Mouse (Mus musculus) heart, embryonic 11.5 days (tissue): ENCODE data around the gene Emilin2. TPM values are rescaled to one million over a fixed set of nuclear protein-coding genes. Genes with fewer than 3 reads are reported as not detected.

Source experiments
- ATAC-seq: fragments of 200-750 bp; cut with Nextera tagmentation; replicated peaks from 2 replicates; pipeline ENCODE4 v1.8.0; 2017; ENCODE audit warnings: moderate library complexity; ENCODE audit not compliant: insufficient number of reproducible peaks, low FRiP score, low TSS enrichment
- H3K27ac ChIP-seq: fragments of 300-500 bp; sonication (generic); 2 replicates; pipeline ENCODE4 v1.5.1; 2014; ENCODE audit warnings: mild to moderate bottlenecking, low read depth, low read length
- H3K27me3 ChIP-seq: fragments of 300-500 bp; sonication (generic); 2 replicates; pipeline ENCODE4 v1.6.1; 2014; ENCODE audit warnings: mild to moderate bottlenecking, low read length, mixed read lengths; ENCODE audit not compliant: control insufficient read depth, insufficient read depth
- H3K36me3 ChIP-seq: fragments of 300-500 bp; sonication (generic); 2 replicates; pipeline ENCODE4 v1.6.1; 2014; ENCODE audit warnings: mild to moderate bottlenecking, low read length, moderate library complexity, mixed read lengths; ENCODE audit not compliant: control insufficient read depth, insufficient read depth
- H3K4me1 ChIP-seq: fragments of 300-500 bp; sonication (generic); 2 replicates; pipeline ENCODE4 v1.6.1; 2014; ENCODE audit warnings: low read length; ENCODE audit not compliant: control insufficient read depth, insufficient read depth
- H3K4me2 ChIP-seq: fragments of 300-500 bp; sonication (generic); 2 replicates; pipeline ENCODE4 v1.6.1; 2014; ENCODE audit warnings: mild to moderate bottlenecking, moderate library complexity
- H3K4me3 ChIP-seq: fragments of 300-500 bp; sonication (generic); 2 replicates; pipeline ENCODE4 v1.5.1; 2014; ENCODE audit warnings: low read depth, low read length
- H3K9ac ChIP-seq: fragments of 300-500 bp; sonication (generic); 2 replicates; pipeline ENCODE4 v1.6.1; 2014; ENCODE audit warnings: mild to moderate bottlenecking, low read depth, low read length, moderate library complexity
- H3K9me3 ChIP-seq: fragments of 300-500 bp; sonication (generic); replicated peaks from 2 replicates; pipeline ENCODE4 v1.6.1; 2016; ENCODE audit warnings: low read length; ENCODE audit not compliant: control insufficient read depth
- WGBS: fragments of 180-500 bp; shearing (Covaris S2); extraction: QIAGEN DNeasy Blood & Tissue Kit; methylation state at CpG from one replicate; pipeline ENCODE4 v1.1.7; 2014; ENCODE audit not compliant: insufficient replicate concordance; 5-methylcytosine and 5-hydroxymethylcytosine counted together
- polyA plus RNA-seq: library from polyadenylated mRNA; unstranded; fragments of >200 nt; fragmentation: Nextera tagmentation; extraction: Ambion mirVana; gene quantifications from 2 replicates; pipeline ENCODE4 v1.2.1, GENCODE M21; 2014

The Emilin2 gene
- polyA plus RNA-seq, 1 experiment from 2014 or later = 59.1 TPM

GRCm38 (mm10) chr17:71245133-71245532 lies 66.6 kb downstream of the Emilin2 start:
- no peak overlapping the region for H3K4me3 ChIP-seq
- H3K9ac ChIP-seq = no peak overlapping the region
- no peak for ATAC-seq
- no peak overlapping the region for H3K4me2 ChIP-seq
- H3K4me1 ChIP-seq = peaks cover 18% of the 10 kb centered on the region
- H3K27me3 ChIP-seq = no peaks in the 10 kb centered on the region
- H3K9me3 ChIP-seq = no peaks in the 10 kb centered on the region
- no peak overlapping the region for H3K27ac ChIP-seq
- H3K36me3 ChIP-seq = peaks cover 34% of the 10 kb centered on the region
- WGBS = 97% methylated on average over 15 of the region's 15 CpGs

DNA sequence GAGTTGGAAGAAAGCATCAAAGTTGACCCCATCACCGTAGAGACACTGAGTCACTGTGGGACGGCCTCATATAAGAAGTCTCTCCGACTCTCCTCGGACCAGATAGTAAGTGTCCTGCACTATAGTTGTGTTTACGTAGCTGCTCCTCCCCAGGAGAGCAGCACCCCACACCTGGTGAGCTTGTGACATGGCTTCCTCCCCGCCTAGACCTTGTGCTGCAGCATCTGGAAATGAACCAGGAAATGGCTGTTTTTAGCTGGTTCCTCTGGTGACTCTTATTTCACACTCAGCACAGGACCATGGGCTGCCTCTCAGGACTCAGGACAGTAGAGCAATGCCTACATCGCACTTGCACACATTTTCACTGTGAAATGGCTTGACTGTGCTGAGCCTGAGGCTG lies 69.1 kb downstream of the Emilin2 start:
- WGBS = 94% methylated on average over 7 of the region's 7 CpGs
- Histone ChIP-seq H3K9ac (no peak overlapping the region), H3K4me1 (peaks cover 4% of the 10 kb centered on the region; the same call in 1 of the 2 replicates), H3K27me3 (no peaks in the 10 kb centered on the region), H3K4me2 (no peak overlapping the region), H3K9me3 (no peaks in the 10 kb centered on the region), H3K4me3 (no peak overlapping the region), H3K27ac (no peak overlapping the region), H3K36me3 (peaks cover 31% of the 10 kb centered on the region)
- ATAC-seq = no peak

DNA sequence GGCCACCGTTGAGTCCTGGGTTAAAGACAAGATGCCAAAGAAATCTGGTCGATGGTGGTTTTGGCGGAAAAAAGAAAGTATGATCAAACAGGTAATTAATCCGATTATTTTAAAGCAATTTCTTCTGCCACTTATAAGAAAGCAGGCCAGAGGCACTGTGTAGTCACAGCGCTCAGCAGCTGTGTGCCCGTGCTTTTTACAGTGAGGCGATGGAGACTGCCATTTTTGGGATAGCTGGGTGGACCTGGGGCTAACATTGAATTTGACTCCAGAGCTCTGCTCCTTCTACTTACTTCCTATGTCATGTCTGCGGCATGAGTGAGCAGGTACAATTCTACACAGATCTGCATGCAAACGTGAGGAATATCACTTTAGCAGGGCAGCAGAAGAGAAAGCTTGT lies 71.0 kb downstream of the Emilin2 start:
- H3K36me3 ChIP-seq = peaks cover 27% of the 10 kb centered on the region
- no peak overlapping the region for H3K4me2 ChIP-seq
- no peak for ATAC-seq
- H3K27me3 ChIP-seq = no peaks in the 10 kb centered on the region
- no peaks in the 10 kb centered on the region for H3K9me3 ChIP-seq
- no peak overlapping the region for H3K9ac ChIP-seq
- H3K4me3 ChIP-seq = no peak overlapping the region
- H3K27ac ChIP-seq = no peak overlapping the region
- 88% methylated on average over 9 of the region's 9 CpGs for WGBS
- no peaks in the 10 kb centered on the region for H3K4me1 ChIP-seq

GRCm38 (mm10) chr17:71238494-71238893 lies 73.3 kb downstream of the Emilin2 start:
- Histone ChIP-seq H3K36me3 (peaks cover 21% of the 10 kb centered on the region), H3K27ac (peak overlapping the region; percentile 6; the same call in 1 of the 2 replicates), H3K9me3 (no peaks in the 10 kb centered on the region), H3K4me2 (no peak overlapping the region), H3K27me3 (no peaks in the 10 kb centered on the region), H3K9ac (no peak overlapping the region), H3K4me3 (no peak overlapping the region), H3K4me1 (peaks cover 4% of the 10 kb centered on the region)
- ATAC-seq = no peak
- 85% methylated on average over 7 of the region's 7 CpGs for WGBS

GRCm38 (mm10) chr17:71235229-71235958 lies 76.4 kb downstream of the Emilin2 start:
- 80% methylated on average over 12 of the region's 12 CpGs for WGBS
- Histone ChIP-seq H3K4me3 (no peak overlapping the region), H3K4me2 (no peak overlapping the region), H3K27ac (peak overlapping the region; percentile 89), H3K9ac (no peak overlapping the region), H3K27me3 (no peaks in the 10 kb centered on the region), H3K4me1 (peaks cover 8% of the 10 kb centered on the region), H3K9me3 (no peaks in the 10 kb centered on the region), H3K36me3 (peaks cover 10% of the 10 kb centered on the region)
- ATAC-seq = peak; percentile 90

- 83% methylated on average over 12 of the region's 12 CpGs for WGBS
- peaks cover 10% of the 10 kb centered on the region for H3K36me3 ChIP-seq
- no peak for ATAC-seq
Observed at GRCm38 (mm10) chr17:71234041-71234594, 77.7 kb downstream of the Emilin2 start.

GRCm38 (mm10) chr17:71233210-71233609 lies 78.6 kb downstream of the Emilin2 start:
- H3K9ac ChIP-seq = 0 out of 2 replicates have a peak overlapping the region, but pooled peaks have one; percentile 5

More at GRCm38 (mm10) chr17:71234041-71234594, 77.7 kb downstream of the Emilin2 start:
- H3K4me1 ChIP-seq = peaks cover 8% of the 10 kb centered on the region
- H3K9me3 ChIP-seq = no peaks in the 10 kb centered on the region
- no peak overlapping the region for H3K4me3 ChIP-seq
- H3K27me3 ChIP-seq = no peaks in the 10 kb centered on the region
- H3K4me2 ChIP-seq = no peak overlapping the region
- H3K27ac ChIP-seq = no peak overlapping the region
- H3K9ac ChIP-seq = no peak overlapping the region

DNA sequence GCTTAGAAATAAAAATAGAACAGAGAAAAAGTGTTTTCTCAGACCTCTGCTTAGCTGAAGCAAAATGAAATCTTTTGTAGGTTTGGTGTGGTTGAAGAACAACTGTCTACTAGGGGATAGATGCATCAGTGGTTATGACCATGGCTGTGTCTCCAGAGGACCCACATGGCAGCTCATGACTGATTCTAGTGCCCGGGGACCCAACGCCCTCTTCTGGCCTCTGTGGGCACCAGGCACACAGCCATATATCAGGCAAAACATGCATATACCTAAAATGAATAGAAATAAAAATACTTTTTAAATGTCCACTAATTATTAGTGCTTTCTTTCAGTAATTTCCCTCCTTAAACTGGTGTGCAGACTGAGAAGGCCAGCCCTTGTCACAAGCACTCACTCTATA lies 79.8 kb downstream of the Emilin2 start:
- H3K9ac ChIP-seq = no peak overlapping the region
- 92% methylated on average over 2 of the region's 2 CpGs for WGBS
- no peaks in the 10 kb centered on the region for H3K27me3 ChIP-seq
- H3K36me3 ChIP-seq = peaks cover 8% of the 10 kb centered on the region
- H3K4me1 ChIP-seq = peaks cover 11% of the 10 kb centered on the region
- no peak overlapping the region for H3K4me3 ChIP-seq
- ATAC-seq = no peak
- H3K4me2 ChIP-seq = no peak overlapping the region
- no peaks in the 10 kb centered on the region for H3K9me3 ChIP-seq
- no peak overlapping the region for H3K27ac ChIP-seq

More at GRCm38 (mm10) chr17:71233210-71233609, 78.6 kb downstream of the Emilin2 start:
- Histone ChIP-seq H3K27me3 (no peaks in the 10 kb centered on the region), H3K4me1 (peaks cover 11% of the 10 kb centered on the region), H3K4me3 (no peak overlapping the region), H3K9me3 (no peaks in the 10 kb centered on the region), H3K4me2 (no peak overlapping the region), H3K27ac (no peak overlapping the region; the same call in 1 of the 2 replicates), H3K36me3 (peaks cover 10% of the 10 kb centered on the region)
- 86% methylated on average over 4 of the region's 4 CpGs for WGBS
- no peak for ATAC-seq
